Comparison of ENCODE assay signal across 23 mouse cellular contexts in genomic region chr9:56368814-56369213, GRCm38 (mm10). TPM values are rescaled to one million over a fixed set of nuclear protein-coding genes. Genes with fewer than 3 reads are reported as not detected.
DNase-seq lines count a peak whose midpoint lies in the region; ATAC-seq lines count a peak whose summit lies in the region.
"Had no signal": no experiment of that assay in that cellular context is flagged by ENCODE, and none has a peak within 500 bp of the region (broad histone marks: within the 10 kb centered on the region; RNA-seq: fewer than 3 reads in every experiment).

No protein-coding gene starts in this region.

- H3K9ac ChIP-seq in heart, embryonic 12.5 days, result no peak overlapping the region
- no peak overlapping the region for H3K9ac ChIP-seq in limb, embryonic 12.5 days (replicated peaks)
- no peak overlapping the region for H3K9ac ChIP-seq in heart, embryonic 16.5 days (ENCODE audit: low read length)
- H3K9ac ChIP-seq: embryonic facial prominence, embryonic 12.5 days; limb, embryonic 13.5 days; liver, embryonic 14.5 days; neural tube, embryonic 12.5 days; stomach, embryonic 15.5 days had no signal

- H3K27me3 ChIP-seq in heart, embryonic 12.5 days (replicated peaks), result no peaks in the 10 kb centered on the region
- no peaks in the 10 kb centered on the region for H3K27me3 ChIP-seq in limb, embryonic 12.5 days
- no peaks in the 10 kb centered on the region for H3K27me3 ChIP-seq in limb, embryonic 10.5 days (ENCODE audit: low read depth, poor library complexity, severe bottlenecking)
- no peaks in the 10 kb centered on the region for H3K27me3 ChIP-seq in heart, embryonic 16.5 days (ENCODE audit: control insufficient read depth, insufficient read depth, low read length)
- H3K27me3 ChIP-seq: embryonic facial prominence, embryonic 12.5 days; limb, embryonic 13.5 days; neural tube, embryonic 12.5 days; stomach, embryonic 15.5 days had no signal

- H3K27ac ChIP-seq in heart, embryonic 12.5 days (ENCODE audit: poor library complexity, severe bottlenecking), result peak overlapping the region; percentile 39; the same call in 1 of the 2 replicates
- H3K27ac ChIP-seq in limb, embryonic 12.5 days, result peak overlapping the region; percentile 35; the same call in 1 of the 2 replicates
- H3K27ac ChIP-seq in limb, embryonic 10.5 days, result no peak overlapping the region
- H3K27ac ChIP-seq in heart, embryonic 16.5 days (ENCODE audit: low read length), result peak overlapping the region; percentile 55; the same call in 1 of the 2 replicates
- H3K27ac ChIP-seq: embryonic facial prominence, embryonic 12.5 days; left cerebral cortex, adult 2 months; limb, embryonic 13.5 days; liver, embryonic 14.5 days; midbrain, embryonic 10.5 days; neural tube, embryonic 12.5 days; stomach, embryonic 15.5 days had no signal

- no peak overlapping the region for H3K4me2 ChIP-seq in heart, embryonic 12.5 days
- H3K4me2 ChIP-seq in limb, embryonic 12.5 days, result no peak overlapping the region
- 0 out of 2 replicates have a peak overlapping the region, but pooled peaks have one; percentile 28 for H3K4me2 ChIP-seq in heart, embryonic 16.5 days (ENCODE audit: low read depth, low read length)
- H3K4me2 ChIP-seq: embryonic facial prominence, embryonic 12.5 days; limb, embryonic 13.5 days; neural tube, embryonic 12.5 days; stomach, embryonic 15.5 days had no signal

- 58% methylated on average over 3 of the region's 3 CpGs for WGBS in heart, embryonic 12.5 days
- 61% methylated on average over 3 of the region's 3 CpGs for WGBS in limb, embryonic 12.5 days
- WGBS in limb, embryonic 10.5 days, result 74% methylated on average over 3 of the region's 3 CpGs
- 62% methylated on average over 3 of the region's 3 CpGs for WGBS in heart, embryonic 16.5 days

- no peak for DNase-seq in heart, postnatal 4 days
- no peak for DNase-seq in limb, embryonic 10.5 days (ENCODE audit: low spot score)
- peak; percentile 42 for DNase-seq in adipocyte (ENCODE audit: low spot score)
- DNase-seq in cerebellum, adult 11 months, result no peak
- DNase-seq: adrenal gland, postnatal 10 days; cerebellum, adult 2 months; kidney, adult 9 months; lung, postnatal 36 days; spleen, adult 18-20 months; thymus, postnatal 25 days had no signal

- H3K4me3 ChIP-seq in heart, embryonic 12.5 days, result no peak overlapping the region
- no peak overlapping the region for H3K4me3 ChIP-seq in limb, embryonic 12.5 days (replicated peaks)
- H3K4me3 ChIP-seq in limb, embryonic 10.5 days, result no peak overlapping the region
- H3K4me3 ChIP-seq in heart, embryonic 16.5 days (ENCODE audit: low read length), result no peak overlapping the region
- H3K4me3 ChIP-seq: embryonic facial prominence, embryonic 12.5 days; left cerebral cortex, adult 2 months; limb, embryonic 13.5 days; midbrain, embryonic 10.5 days; neural tube, embryonic 12.5 days; stomach, embryonic 15.5 days had no signal

- H3K4me1 ChIP-seq in heart, embryonic 12.5 days (replicated peaks), result no peaks in the 10 kb centered on the region; the same call in 1 of the 2 replicates
- 0 out of 2 replicates have a peak, but pooled peaks cover 4% of the 10 kb centered on the region for H3K4me1 ChIP-seq in limb, embryonic 12.5 days (replicated peaks)
- 0 out of 2 replicates have a peak, but pooled peaks cover 3% of the 10 kb centered on the region for H3K4me1 ChIP-seq in limb, embryonic 10.5 days
- peaks cover 8% of the 10 kb centered on the region for H3K4me1 ChIP-seq in heart, embryonic 16.5 days (ENCODE audit: control insufficient read depth, insufficient read depth, low read length)
- H3K4me1 ChIP-seq: embryonic facial prominence, embryonic 12.5 days; limb, embryonic 13.5 days; midbrain, embryonic 10.5 days; neural tube, embryonic 12.5 days had no signal

- H3K36me3 ChIP-seq in heart, embryonic 12.5 days, result 0 out of 2 replicates have a peak, but pooled peaks cover 4% of the 10 kb centered on the region
- H3K36me3 ChIP-seq in limb, embryonic 12.5 days, result no peaks in the 10 kb centered on the region
- no peaks in the 10 kb centered on the region for H3K36me3 ChIP-seq in limb, embryonic 10.5 days
- H3K36me3 ChIP-seq in heart, embryonic 16.5 days (ENCODE audit: control insufficient read depth, insufficient read depth), result no peaks in the 10 kb centered on the region
- H3K36me3 ChIP-seq: embryonic facial prominence, embryonic 12.5 days; limb, embryonic 13.5 days; midbrain, embryonic 10.5 days; neural tube, embryonic 12.5 days; stomach, embryonic 15.5 days had no signal

- no peaks in the 10 kb centered on the region for H3K9me3 ChIP-seq in heart, embryonic 12.5 days (replicated peaks)
- H3K9me3 ChIP-seq in limb, embryonic 12.5 days, result no peaks in the 10 kb centered on the region
- no peaks in the 10 kb centered on the region for H3K9me3 ChIP-seq in limb, embryonic 10.5 days (replicated peaks)
- no peaks in the 10 kb centered on the region for H3K9me3 ChIP-seq in heart, embryonic 16.5 days (replicated peaks; ENCODE audit: control insufficient read depth, low read length)
- H3K9me3 ChIP-seq: embryonic facial prominence, embryonic 12.5 days; G1E; limb, embryonic 13.5 days; midbrain, embryonic 10.5 days; neural tube, embryonic 12.5 days; stomach, embryonic 15.5 days had no signal

- ATAC-seq in heart, embryonic 12.5 days (ENCODE audit: insufficient number of reproducible peaks, low FRiP score), result no peak
- ATAC-seq in limb, embryonic 12.5 days (ENCODE audit: insufficient number of reproducible peaks, insufficient read depth, low FRiP score, low TSS enrichment, low read depth), result no peak
- ATAC-seq in heart, embryonic 16.5 days (replicated peaks; ENCODE audit: extremely low read depth, insufficient read depth, low FRiP score), result no peak
- ATAC-seq: forebrain, embryonic 16.5 days; hindbrain, embryonic 16.5 days had no signal

RNA-seq across cellular contexts. Expression of gene Peak1, which starts 49.1 kb away (rescaled TPM):
- 15.0 and 16.3 TPM in 2 replicates for polyA plus RNA-seq in heart, embryonic 12.5 days (2016; fragmentation: Nextera tagmentation; extraction: Ambion mirVana)
- total RNA-seq in heart, postnatal 4 days (2021), result 10 to 100 TPM; 49.2 to 55.0 TPM
- polyA plus RNA-seq in limb, embryonic 12.5 days (2016; fragmentation: Nextera tagmentation; extraction: Ambion mirVana), result 7.2 and 9.4 TPM in 2 replicates
- polyA plus RNA-seq in limb, embryonic 10.5 days (2016; fragmentation: Nextera tagmentation; extraction: Ambion mirVana), result 5.3 and 6.1 TPM in 2 replicates
- polyA plus RNA-seq in heart, embryonic 16.5 days (2015; fragmentation: Nextera tagmentation; extraction: Ambion mirVana), result 12.8 and 14.8 TPM in 2 replicates

RNA-seq across cellular contexts. Expression of gene Hmg20a, which starts 49.6 kb away (rescaled TPM):
- 62.1 and 63.0 TPM in 2 replicates for polyA plus RNA-seq in heart, embryonic 12.5 days (2016; fragmentation: Nextera tagmentation; extraction: Ambion mirVana)
- 10 to 100 TPM; 39.6 to 43.0 TPM for total RNA-seq in heart, postnatal 4 days (2021)
- polyA plus RNA-seq in limb, embryonic 12.5 days (2016; fragmentation: Nextera tagmentation; extraction: Ambion mirVana), result 72.9 and 75.5 TPM in 2 replicates
- 56.2 and 67.5 TPM in 2 replicates for polyA plus RNA-seq in limb, embryonic 10.5 days (2016; fragmentation: Nextera tagmentation; extraction: Ambion mirVana)
- 54.1 and 54.6 TPM in 2 replicates for polyA plus RNA-seq in heart, embryonic 16.5 days (2015; fragmentation: Nextera tagmentation; extraction: Ambion mirVana)
